Comparison of ENCODE assay signal across 19 mouse cellular contexts in the genomic region with DNA sequence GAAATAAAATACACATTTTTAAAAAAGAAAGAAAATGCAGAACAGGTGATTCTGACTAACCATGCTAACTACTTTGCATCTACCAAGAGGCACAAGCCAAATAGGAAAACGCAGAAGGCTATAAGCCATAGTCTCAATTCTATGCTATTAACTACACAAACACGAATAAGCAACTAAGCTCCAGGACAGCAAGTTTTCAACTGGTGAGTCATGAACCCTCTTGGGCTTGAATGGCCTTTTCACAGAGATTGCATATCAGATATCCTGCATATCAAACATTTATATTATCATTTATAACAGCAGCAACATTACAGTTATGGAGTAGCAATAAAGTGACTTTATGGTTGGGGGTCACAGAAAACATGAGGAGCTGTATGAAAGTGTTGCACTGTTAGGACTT.
"Had no signal": no experiment of that assay in that cellular context is flagged by ENCODE, and none has a peak within 500 bp of the region (broad histone marks: within the 10 kb centered on the region; RNA-seq: fewer than 3 reads in every experiment).

No protein-coding gene starts in this region.

- H3K27me3 ChIP-seq: neural tube, embryonic 13.5 days; neural tube, embryonic 15.5 days; stomach, embryonic 15.5 days had no signal

- H3K4me1 ChIP-seq: midbrain, embryonic 10.5 days; neural tube, embryonic 15.5 days; stomach, embryonic 15.5 days had no signal

- H3K9me3 ChIP-seq: midbrain, embryonic 10.5 days; neural tube, embryonic 13.5 days; neural tube, embryonic 15.5 days; stomach, embryonic 15.5 days had no signal

- ATAC-seq: midbrain, embryonic 16.5 days had no signal

- H3K27ac ChIP-seq: midbrain, embryonic 10.5 days; neural tube, embryonic 13.5 days; neural tube, embryonic 15.5 days; stomach, embryonic 15.5 days; stomach, postnatal 0 days had no signal

- H3K4me3 ChIP-seq: midbrain, embryonic 10.5 days; myocyte; neural tube, embryonic 13.5 days; neural tube, embryonic 15.5 days; stomach, embryonic 15.5 days had no signal

- H3K4me2 ChIP-seq: lung, embryonic 14.5 days; neural tube, embryonic 13.5 days; neural tube, embryonic 15.5 days; stomach, embryonic 15.5 days had no signal

- DNase-seq: lung, adult 18-20 months; lung, embryonic 14.5 days; lung, postnatal 10 days; lung, postnatal 4 days; midbrain, embryonic 14.5 days; retina, postnatal 1 day; right cerebral cortex, postnatal 25 days; right cerebral cortex, postnatal 4 days; spleen, adult 18-20 months; thymus, adult 2 months; thymus, postnatal 25 days; thymus, postnatal 4 days had no signal

- H3K36me3 ChIP-seq: midbrain, embryonic 10.5 days; neural tube, embryonic 13.5 days; neural tube, embryonic 15.5 days; stomach, embryonic 15.5 days had no signal

- H3K9ac ChIP-seq: lung, embryonic 14.5 days; neural tube, embryonic 13.5 days; neural tube, embryonic 15.5 days; stomach, embryonic 15.5 days had no signal
